ENCODE assay signal across 7 mouse cellular contexts in the genomic region with DNA sequence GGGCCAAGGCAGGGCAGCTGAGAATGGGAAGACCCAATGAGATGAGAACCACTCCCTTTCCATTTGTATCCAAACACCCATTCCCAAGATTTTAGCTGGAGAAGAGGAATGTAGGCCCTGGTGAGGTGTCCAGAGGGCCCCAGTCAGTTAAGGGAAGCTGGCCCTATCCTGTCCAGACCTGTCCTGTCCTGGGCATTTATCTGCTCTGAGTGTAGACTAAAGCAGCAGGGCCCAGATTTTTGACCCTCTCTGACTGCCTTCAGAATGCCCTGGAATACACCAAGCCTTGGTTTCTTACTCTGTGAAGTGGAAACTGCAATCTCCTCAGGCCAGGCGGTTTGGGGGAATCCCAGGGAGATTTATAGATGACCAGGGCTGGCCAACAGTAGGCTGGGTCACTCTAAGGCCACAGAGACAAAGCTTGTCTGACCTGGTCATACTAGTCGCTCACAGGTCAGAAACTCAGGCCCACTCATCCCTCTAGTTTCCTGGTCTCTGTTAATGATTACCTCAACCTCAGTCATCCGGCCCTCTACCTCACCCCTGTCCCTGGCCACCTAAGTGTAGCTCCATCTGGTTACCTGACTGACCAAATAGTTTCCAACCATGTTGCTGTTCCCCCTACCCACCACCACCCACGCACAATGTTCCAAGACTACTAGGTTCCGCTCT. TPM values are rescaled to one million over a fixed set of nuclear protein-coding genes. Genes with fewer than 3 reads are reported as not detected.
DNase-seq lines count a peak whose midpoint lies in the region; ATAC-seq and TF ChIP-seq lines count a peak whose summit lies in the region.

No protein-coding gene starts in this region.

- no peaks in the 10 kb centered on the region for H3K9me3 ChIP-seq in E14TG2a.4 (ENCODE audit: low read length)
- no peaks in the 10 kb centered on the region for H3K9me3 ChIP-seq in hindbrain, embryonic 14.5 days (ENCODE audit: control insufficient read depth, low read length)
- no peaks in the 10 kb centered on the region for H3K9me3 ChIP-seq in liver, embryonic 12.5 days (replicated peaks)

- peak; percentile 50 for DNase-seq in adipocyte (ENCODE audit: low spot score)
- DNase-seq in hindbrain, embryonic 14.5 days (ENCODE audit: low spot score): no peak
- DNase-seq in adrenal gland, postnatal 36 days: no peak
- DNase-seq in thymus, postnatal 36 days: no peak

- ATAC-seq in hindbrain, embryonic 14.5 days (ENCODE audit: low FRiP score): no peak; the same call in none of the 2 replicates
- peak; percentile 15; the same call in 1 of the 2 replicates for ATAC-seq in liver, embryonic 12.5 days
- ATAC-seq in inflammation-experienced regulatory T-cells, adult 6 months: no peak

- H3K9ac ChIP-seq in hindbrain, embryonic 14.5 days: peak overlapping the region; percentile 51
- peak overlapping the region; percentile 87 for H3K9ac ChIP-seq in liver, embryonic 12.5 days

- peaks cover 55% of the 10 kb centered on the region for H3K4me1 ChIP-seq in E14TG2a.4 (replicated peaks; ENCODE audit: low read depth, low read length)
- peaks cover 10% of the 10 kb centered on the region for H3K4me1 ChIP-seq in hindbrain, embryonic 14.5 days (replicated peaks; ENCODE audit: control insufficient read depth, insufficient read depth, low read length)
- peaks cover 63% of the 10 kb centered on the region for H3K4me1 ChIP-seq in liver, embryonic 12.5 days

- no peaks in the 10 kb centered on the region; the same call in 1 of the 2 replicates for H3K36me3 ChIP-seq in E14TG2a.4 (ENCODE audit: insufficient read depth, low read length)
- H3K36me3 ChIP-seq in hindbrain, embryonic 14.5 days (replicated peaks; ENCODE audit: control insufficient read depth, insufficient read depth): no peaks in the 10 kb centered on the region
- no peaks in the 10 kb centered on the region for H3K36me3 ChIP-seq in liver, embryonic 12.5 days

- peak overlapping the region; percentile 92 for H3K4me3 ChIP-seq in E14TG2a.4 (replicated peaks; ENCODE audit: low read length)
- peak overlapping the region; percentile 54 for H3K4me3 ChIP-seq in hindbrain, embryonic 14.5 days (replicated peaks; ENCODE audit: low read length)
- H3K4me3 ChIP-seq in liver, embryonic 12.5 days: peak overlapping the region; percentile 85

- no peak for TF ChIP-seq CTCF in E14TG2a.4 (conservative IDR thresholded peaks at IDR 0.05; ENCODE audit: low read length)

- WGBS in hindbrain, embryonic 14.5 days: 82% methylated on average over 5 of the region's 5 CpGs
- 75% methylated on average over 5 of the region's 5 CpGs for WGBS in liver, embryonic 12.5 days (ENCODE audit: insufficient replicate concordance)

- H3K27ac ChIP-seq in hindbrain, embryonic 14.5 days: no peak overlapping the region
- H3K27ac ChIP-seq in liver, embryonic 12.5 days: peak overlapping the region; percentile 98

- H3K4me2 ChIP-seq in hindbrain, embryonic 14.5 days (replicated peaks): peak overlapping the region; percentile 65
- H3K4me2 ChIP-seq in liver, embryonic 12.5 days: peak overlapping the region; percentile 89

- H3K27me3 ChIP-seq in E14TG2a.4 (ENCODE audit: insufficient read depth, low read length): no peaks in the 10 kb centered on the region
- no peaks in the 10 kb centered on the region for H3K27me3 ChIP-seq in hindbrain, embryonic 14.5 days (ENCODE audit: control insufficient read depth, insufficient read depth, low read length)
- H3K27me3 ChIP-seq in liver, embryonic 12.5 days (replicated peaks): no peaks in the 10 kb centered on the region

RNA-seq across cellular contexts. Expression of a gene that starts 0.6 kb away (rescaled TPM):
- 16.7 and 18.0 TPM in 2 replicates for polyA plus RNA-seq in hindbrain, embryonic 14.5 days (2014; fragmentation: Nextera tagmentation; extraction: Ambion mirVana)
- polyA plus RNA-seq in liver, embryonic 12.5 days (2016; fragmentation: Nextera tagmentation; extraction: Ambion mirVana): 20.0 and 23.5 TPM in 2 replicates
- polyA plus RNA-seq in inflammation-experienced regulatory T-cells, adult 6 months (2017; shearing (Covaris generic)): 1 to 10 TPM in 2 of 3 experiments, under 1 TPM in 1; 0.77 to 3.2 (median 2.4) TPM
- total RNA-seq in adrenal gland, postnatal 36 days (2021): 1 to 10 TPM; 3.7 to 7.0 TPM

RNA-seq across cellular contexts. Expression of a gene that starts 20.6 kb away (rescaled TPM):
- polyA plus RNA-seq in hindbrain, embryonic 14.5 days (2014; fragmentation: Nextera tagmentation; extraction: Ambion mirVana): 0.25 and 0.31 TPM in 2 replicates
- not detected in 2 replicates for polyA plus RNA-seq in liver, embryonic 12.5 days (2016; fragmentation: Nextera tagmentation; extraction: Ambion mirVana)
- polyA plus RNA-seq in inflammation-experienced regulatory T-cells, adult 6 months (2017; shearing (Covaris generic)): under 1 TPM in 1 of 3 experiments, not detected in 2; 0.13 TPM
- total RNA-seq in adrenal gland, postnatal 36 days (2021): 1 to 10 TPM in 1 of 2 experiments, under 1 TPM in 1; 0.20 to 3.2 TPM

RNA-seq across cellular contexts. Expression of a gene that starts 33.4 kb away (rescaled TPM):
- polyA plus RNA-seq in hindbrain, embryonic 14.5 days (2014; fragmentation: Nextera tagmentation; extraction: Ambion mirVana): 0.31 and 0.32 TPM in 2 replicates
- 0.89 TPM in 2 replicates for polyA plus RNA-seq in liver, embryonic 12.5 days (2016; fragmentation: Nextera tagmentation; extraction: Ambion mirVana)
- polyA plus RNA-seq in inflammation-experienced regulatory T-cells, adult 6 months (2017; shearing (Covaris generic)): not detected
- 1 to 10 TPM in 1 of 2 experiments, under 1 TPM in 1; 0.20 to 3.1 TPM for total RNA-seq in adrenal gland, postnatal 36 days (2021)

RNA-seq across cellular contexts. Expression of a gene that starts 59.4 kb away (rescaled TPM):
- polyA plus RNA-seq in hindbrain, embryonic 14.5 days (2014; fragmentation: Nextera tagmentation; extraction: Ambion mirVana): 20.0 and 24.3 TPM in 2 replicates
- polyA plus RNA-seq in liver, embryonic 12.5 days (2016; fragmentation: Nextera tagmentation; extraction: Ambion mirVana): 14.4 TPM in 2 replicates
- polyA plus RNA-seq in inflammation-experienced regulatory T-cells, adult 6 months (2017; shearing (Covaris generic)): 1 to 10 TPM; 1.4 to 2.1 (median 1.7) TPM
- 100 to 1,000 TPM; 102 to 124 TPM for total RNA-seq in adrenal gland, postnatal 36 days (2021)
